Mouse (Mus musculus) liver, postnatal 0 days (tissue): ENCODE data around the gene Sapcd2.

Experiments used
- CTCF ChIP-seq: sonication (generic); IDR thresholded peaks from 2 replicates; pipeline ENCODE4 v1.5.1; 2016; ENCODE audit warnings: antibody characterized with exemption, low read depth
- EP300 ChIP-seq: IDR thresholded peaks from 2 replicates; pipeline ENCODE4 v1.6.1; 2016; ENCODE audit warnings: antibody characterized with exemption, low read depth, mild to moderate bottlenecking

DNA sequence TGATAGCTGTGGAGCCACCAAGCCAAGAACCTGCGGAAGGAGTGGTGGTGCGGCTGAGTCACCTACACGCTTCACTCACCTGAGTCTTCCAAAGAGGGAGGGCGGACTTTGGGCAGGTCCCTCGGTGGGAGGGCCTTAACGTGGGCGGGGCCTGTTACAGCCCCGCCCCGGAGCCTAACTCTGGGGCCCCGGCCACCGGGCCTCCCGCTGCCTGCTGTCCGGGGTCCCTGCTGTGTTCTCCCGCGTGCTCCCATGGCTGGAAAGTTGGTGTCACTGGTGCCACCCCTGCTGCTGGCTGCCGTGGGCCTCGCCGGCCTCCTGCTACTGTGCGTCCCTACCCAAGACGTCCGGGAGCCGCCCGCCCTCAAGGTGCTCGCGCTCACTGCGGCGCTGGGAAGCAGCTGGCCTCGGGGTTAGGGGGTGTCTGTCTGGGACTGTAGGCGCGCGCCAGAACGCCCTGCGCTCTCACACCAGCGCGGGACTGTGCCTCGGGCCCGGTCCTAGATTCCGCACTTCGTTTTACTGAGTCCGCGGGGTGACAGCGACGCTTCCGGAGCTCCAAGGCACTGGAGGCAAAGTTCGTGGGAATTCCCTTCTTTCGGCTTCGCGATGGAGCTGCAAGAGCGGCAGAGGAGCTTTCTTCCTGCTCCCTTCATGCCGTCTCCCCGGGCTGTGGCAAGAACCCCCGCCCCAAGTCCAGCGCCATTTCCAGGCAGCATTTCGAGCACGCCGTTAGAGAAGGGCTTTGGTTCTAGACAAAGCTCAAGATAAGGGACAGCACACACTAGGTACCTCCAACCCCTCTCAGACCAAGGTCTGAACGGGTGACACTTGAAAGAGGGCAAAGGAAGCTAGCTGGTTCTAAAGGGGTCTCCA, 23.8 kb downstream of the Sapcd2 start, which contains the start of gene Entpd2:
- TF ChIP-seq CTCF (peak; percentile 20; the same call in 1 of the 2 replicates), EP300 (no peak)
